Mouse (Mus musculus) urinary bladder, postnatal 36 days (tissue): ENCODE measurements around the gene Nos1ap.

Experiments
- DNase-seq, 2 experiments: peaks; one replicate each; pipeline ENCODE4 v3.0.0; 2022; ENCODE audit warnings: low spot score in 2 of 2, mixed read lengths in 1 of 2

The Nos1ap gene

DNA sequence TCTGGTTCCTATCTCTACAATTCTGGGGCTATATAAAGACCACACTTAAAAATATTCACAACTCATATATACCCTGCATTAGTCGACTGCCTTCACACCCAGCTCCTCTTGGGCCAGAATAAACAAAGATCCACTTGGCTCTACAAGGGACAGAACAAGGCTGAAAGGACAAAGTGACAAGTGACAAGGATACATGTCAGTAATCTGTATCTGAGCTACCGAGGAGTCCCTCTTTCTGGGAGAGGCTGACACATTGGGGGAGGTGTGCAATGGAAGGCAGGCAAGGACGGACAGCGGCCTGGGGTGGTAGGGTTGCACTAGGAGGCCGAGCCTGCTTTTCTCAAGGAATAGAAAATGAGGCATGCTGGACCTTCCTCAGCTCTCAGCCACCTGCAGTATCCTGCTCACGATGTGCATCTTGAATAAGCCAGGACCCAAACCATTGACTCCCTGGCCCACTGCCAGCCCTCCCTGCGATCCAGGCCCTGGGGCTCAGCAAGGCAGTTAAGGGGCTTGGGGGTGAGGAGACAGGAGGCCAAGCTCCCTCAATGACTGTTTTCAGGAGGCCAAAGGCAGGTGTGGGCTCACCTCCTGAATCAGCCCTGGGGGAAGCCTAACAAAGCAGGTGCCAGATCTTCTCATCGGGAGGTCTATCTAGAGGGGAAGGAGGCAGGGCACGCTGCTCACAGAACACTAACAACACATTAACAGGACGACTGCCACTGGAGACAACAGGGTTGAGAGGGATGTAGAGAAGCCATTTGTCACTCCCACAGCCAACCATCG lies 87.0 kb downstream of the Nos1ap start:
- no peak for DNase-seq

DNA sequence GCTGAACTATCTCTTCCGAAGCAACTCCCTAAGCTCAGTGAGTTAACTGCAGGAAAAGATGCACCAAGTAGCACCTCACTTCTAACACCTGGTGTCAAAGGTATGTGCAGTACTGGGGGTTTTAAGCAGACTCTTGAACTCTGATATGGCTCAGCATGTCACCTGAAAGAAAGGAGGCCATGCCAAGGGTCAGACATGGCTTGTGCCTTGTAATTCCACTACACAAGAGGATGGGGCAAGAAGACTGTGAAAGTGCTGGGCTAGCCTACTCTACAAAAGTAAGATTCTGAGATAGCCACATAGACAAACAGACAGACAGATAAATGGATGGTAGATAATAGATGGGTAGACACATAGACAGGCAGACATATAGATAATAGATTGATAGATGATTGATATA lies 87.7 kb downstream of the Nos1ap start:
- DNase-seq: no peak

DNA sequence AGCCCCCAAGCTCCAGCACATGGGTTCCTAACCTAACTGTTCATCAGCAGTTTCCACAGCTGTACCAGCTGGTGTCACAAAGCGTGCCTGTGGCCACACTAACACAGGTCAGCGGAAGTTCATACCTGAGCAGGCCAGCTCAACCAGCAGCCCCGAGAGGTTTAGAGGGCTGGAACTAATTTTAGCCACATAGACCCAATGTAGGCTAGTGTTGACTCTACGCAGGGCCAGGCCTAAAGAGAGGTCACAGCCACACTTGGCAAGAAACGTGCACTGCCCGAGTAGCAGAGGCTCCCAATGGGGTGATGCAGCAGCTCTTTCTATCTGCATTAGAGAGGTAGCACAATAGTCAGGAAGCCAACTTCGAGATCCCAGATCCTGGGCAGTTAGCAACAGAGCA lies 88.1 kb downstream of the Nos1ap start:
- no peak for DNase-seq

DNA sequence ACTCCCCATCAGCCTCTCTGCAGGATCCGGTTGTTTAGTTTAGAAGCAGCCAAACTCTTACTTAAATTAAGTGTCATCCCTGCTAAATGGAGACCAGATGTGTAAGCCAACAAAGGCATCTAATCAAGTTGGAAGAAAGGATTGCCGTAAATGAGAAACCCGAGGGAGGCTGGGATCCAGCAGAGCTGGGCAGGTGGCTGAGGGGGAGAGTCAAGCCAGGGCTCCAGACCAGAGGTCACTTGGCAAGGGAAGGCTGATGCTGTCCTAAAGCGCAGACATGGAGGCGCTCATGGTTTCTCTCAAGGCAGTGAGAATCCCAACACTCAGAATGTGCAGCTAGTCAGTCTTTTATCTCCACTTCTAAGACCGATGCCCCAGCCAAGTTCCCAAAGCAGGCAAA lies 89.8 kb downstream of the Nos1ap start:
- no peak for DNase-seq

DNA sequence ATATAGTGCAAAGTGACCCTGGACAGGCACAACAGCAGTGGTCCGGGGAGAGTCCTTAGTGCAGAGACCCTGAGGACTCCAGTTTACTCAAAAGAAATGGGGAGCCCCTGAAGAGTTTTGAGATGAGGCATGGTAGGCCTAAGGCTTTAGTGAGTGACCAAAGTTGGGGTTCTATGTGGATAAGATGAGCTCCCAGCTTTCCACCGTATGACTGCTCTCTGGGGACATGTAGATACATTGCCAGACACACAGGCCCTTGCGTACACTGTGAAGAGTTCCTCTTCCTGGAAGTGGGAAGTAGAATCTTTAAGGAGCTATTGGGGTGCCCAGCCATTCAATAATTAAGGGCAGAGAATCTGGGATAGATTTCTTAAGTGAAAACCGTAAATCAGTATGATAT lies 90.2 kb downstream of the Nos1ap start:
- DNase-seq: no peak

DNA sequence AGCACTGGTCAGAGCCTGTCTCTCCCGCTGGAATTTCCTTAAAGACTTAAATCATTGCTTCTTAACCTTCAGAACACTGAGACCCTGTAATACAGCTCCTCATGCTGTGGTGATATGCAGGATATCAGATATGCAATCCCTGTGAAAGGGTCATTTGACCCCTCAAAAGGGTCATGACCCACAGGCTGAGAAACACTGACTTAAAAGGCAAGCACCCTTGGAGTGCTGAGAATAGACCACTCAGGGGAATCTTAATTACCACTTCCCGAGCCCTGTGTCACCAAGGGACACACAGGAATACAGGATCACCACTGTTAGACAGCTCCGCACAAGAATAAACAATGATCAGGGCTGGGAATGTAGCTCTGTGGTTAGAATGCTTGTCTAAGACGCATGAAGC lies 91.0 kb downstream of the Nos1ap start:
- DNase-seq: no peak

DNA sequence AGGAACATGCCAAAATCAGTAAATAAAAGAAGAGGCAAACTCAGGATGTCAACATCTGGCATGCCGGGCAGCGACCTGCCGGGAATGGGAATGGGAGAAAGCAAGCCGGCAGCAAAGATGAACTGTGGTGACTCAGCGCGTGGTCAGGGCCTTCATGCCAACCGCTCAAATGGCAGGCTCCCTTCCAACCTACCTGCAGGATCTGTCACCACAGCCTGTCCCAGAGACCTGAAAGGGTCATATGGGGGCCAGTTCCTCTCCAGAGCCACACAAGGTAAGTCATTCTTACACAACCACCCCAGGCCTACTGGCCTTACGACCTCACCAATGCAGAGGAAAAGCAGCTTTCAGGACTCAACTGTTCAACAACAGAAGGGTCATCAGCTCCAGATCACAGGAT lies 93.4 kb downstream of the Nos1ap start:
- no peak for DNase-seq

DNA sequence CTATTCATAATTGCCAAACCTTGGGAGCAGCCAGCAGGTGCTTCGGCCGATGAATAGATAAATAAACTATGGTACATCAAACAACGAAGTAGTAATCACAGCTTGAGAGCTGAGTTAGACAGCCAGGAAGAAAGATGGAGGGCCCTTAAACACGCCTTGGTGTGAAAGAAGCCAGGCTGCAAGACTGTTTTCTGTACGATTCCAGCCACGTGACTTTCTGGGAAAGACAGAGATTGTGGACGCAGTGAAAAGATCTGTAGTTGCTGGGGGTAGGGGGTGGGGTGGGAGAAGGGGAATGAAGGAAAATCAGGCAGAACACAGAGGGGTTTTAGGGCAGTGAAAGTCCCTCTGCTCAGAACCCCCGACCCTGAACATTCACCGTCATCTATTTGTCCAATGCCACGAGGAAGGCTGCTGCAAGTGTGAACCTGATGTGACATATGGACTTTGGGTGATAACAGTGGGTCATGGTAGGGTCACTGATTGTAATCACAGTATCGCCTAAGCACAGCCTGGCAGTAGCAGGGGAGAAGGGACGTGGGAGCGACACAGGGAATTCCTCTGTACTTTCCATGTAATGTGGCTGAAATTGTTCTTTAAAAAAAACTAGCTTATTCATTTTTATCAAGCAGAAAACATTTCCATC lies 94.0 kb downstream of the Nos1ap start:
- DNase-seq: peak in 1 of 2 experiments; percentile 15

DNA sequence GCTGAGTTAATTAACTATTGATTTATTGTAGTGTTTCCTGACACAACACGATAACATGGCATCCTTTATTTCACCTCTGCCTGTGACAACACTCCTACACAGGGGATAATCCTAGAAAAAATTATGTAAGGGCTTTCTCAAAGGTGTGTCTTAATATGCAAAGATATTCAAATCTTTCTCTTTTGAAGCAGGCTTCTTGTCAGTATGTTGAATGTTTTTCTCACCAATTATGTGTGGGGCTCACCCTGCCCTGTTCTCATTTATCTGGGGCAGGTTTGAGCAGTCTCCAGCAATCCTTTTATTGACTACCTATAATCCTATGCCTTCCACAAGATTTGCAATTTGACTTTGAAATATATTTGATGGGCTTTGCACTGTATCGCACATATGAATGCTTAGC lies 97.1 kb downstream of the Nos1ap start:
- DNase-seq: no peak

DNA sequence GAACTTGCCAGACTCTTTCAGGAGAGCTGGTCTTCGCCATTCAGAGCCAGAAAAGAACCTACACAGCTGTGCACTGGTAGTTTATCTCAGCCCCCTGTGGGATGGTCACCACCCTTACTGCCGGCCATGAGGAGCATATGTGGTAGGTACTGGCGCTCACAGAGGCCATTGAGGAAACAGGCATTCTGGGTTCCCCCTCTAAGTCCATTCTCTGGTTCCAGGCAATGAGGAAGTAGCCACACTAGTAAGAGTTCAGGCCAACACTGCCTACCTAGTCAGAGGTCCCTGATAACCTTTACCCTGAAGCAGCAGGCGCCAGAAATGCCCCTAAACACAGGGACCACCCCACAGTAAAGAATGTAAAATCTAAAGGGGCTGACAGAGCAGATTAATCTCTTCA lies 97.6 kb downstream of the Nos1ap start:
- no peak for DNase-seq

DNA sequence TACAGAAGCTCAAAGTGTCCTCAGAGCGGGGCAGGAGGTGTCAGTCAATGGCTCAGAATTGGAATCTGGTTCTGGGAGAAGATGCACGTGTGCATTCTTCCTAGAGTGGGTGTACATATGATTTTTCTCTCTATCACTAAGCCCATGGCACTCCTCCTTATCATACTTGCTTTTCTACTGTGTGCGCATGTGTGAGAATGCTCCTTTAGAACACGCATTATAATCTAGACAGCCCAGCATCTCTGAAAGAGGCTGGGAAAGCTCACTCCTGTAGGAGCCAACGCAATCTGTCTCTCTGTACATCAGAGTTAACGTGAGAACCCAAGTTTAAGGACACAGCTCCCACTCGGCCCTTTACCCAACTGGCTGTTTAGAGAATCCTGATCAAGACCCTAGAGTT lies 99.7 kb downstream of the Nos1ap start:
- DNase-seq: no peak

DNA sequence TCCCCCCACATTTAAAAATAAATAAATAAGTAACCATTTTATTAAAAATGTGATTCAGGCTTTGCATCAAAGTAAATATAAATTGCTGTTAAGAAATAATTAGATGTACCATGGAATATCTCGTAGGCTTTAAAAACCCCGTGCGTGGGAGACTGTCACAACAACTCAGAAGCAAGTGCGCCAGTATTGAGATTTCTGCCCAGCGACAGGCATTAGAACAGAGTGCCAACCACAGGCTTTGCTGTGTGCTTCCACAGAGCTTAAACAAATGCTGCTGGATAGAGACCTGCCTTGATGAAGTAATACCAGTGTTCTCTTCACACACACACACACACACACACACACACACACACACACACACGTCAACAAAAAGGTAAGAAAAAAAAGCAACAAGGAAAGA lies 100.2 kb downstream of the Nos1ap start:
- DNase-seq: no peak

DNA sequence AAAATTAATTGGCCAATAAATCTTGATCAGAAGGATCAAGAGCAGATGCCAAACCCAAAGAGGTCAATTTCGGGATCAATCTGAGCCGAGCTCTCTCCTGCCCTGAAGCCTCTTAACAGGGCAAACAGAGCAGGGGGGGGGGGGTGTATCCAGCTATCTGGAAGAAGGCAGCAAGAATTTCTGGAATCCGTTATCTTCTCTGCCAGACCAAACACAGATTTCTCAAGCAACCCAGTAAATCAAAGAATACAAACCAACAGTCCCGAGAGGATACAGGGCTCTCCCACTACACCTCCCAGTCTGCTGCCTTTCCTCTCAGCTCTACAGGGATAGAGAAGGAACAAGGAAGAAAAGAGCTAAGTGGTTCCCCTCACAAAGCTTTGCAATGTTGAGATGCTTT lies 104.5 kb downstream of the Nos1ap start:
- DNase-seq: no peak

DNA sequence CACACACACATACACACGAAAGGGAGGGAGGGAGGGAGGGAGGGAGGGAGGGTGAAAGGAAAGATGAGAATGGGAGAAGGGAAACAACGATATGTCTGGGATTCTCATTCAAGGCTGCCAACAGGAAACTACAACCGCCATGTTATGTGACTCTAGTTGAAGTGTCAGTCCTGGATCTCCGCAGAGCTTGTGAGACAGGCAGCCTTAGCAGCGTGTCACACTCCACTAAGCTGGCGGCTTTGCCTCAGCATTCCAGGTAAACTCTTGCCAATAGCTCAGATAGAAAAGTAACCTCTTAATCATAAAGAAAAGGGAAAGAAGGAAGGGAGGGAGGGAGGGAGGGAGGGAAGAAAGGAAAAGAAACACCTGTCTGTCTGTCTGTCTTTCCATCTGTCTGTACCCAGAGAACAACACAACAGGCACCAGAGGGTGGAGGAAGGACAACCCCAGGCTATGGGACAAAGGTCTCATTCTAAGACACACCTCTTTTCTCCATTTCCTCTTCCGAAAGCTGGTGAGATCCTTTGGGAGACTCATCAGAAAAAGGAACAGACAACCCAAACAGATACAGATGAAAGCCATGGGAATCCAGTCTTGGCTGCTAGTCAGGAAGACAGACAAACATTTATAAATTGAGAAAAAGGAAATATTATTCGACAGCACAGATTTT lies 107.3 kb downstream of the Nos1ap start:
- no peak for DNase-seq

DNA sequence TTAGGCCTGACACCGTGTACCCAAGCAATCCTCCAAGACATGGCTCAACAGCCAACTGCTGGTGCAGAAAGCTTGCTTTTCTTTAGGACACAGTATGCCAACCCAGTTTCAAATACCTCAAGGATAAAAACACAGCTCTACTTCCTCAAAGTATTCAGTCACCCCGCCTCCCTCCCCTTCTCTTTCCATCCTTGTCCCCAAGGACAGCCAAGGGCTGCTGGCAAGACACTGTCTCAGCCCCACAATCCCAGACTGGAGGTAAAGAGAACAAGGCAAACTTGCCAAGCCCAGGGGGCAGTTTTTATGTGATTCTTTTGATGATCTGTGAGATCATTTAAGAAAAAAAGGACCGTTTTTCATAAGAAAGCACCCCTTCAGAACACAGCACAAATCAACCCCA lies 108.6 kb downstream of the Nos1ap start:
- DNase-seq: no peak

DNA sequence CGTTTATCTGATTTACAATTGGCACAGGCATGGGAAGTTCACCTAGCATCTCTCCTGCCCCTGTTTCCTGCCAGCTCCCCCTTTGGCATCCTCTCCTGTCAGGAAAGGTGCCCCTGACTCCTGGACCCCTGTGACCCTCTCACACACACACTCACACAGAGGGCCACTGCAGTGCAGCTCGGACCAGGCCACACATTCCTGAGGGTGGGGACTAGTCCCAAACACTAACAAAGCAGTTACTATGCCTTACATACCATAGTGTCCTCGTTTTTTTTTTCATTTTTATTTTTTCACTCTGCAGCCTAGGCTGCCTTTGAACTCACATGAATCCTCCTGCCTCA lies 110.2 kb downstream of the Nos1ap start:
- no peak for DNase-seq

DNA sequence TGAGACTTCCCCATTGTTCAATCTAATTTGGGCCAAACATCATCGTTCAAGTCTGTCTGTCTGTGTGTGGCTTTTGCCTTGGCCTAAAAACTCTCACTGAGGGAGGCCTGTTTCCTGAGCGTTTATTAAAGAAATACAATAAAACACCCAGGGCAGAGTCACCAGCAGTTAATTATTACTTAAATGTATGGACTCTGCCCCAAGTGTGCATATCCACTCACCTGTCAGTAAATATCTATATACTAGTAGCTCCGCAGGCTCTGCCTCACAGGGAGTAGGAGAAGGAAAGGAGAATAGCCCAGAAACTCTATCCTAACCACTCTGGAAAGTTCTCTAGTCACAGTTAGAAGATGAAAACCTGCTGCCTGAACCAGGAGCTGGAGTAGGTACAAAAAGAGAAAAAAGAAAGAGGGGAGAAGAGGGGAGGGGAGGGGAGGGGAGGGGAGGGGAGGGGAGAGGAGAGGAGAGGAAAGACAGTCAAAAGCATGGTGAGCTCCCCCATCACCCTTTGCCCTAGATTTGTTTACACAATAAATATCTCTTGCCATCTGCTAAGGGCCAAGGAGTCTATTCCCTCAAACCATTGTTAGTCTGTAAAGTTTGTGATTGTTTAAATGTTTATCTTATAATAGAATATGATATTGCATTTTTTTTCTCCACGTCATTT lies 110.7 kb downstream of the Nos1ap start:
- DNase-seq: no peak

DNA sequence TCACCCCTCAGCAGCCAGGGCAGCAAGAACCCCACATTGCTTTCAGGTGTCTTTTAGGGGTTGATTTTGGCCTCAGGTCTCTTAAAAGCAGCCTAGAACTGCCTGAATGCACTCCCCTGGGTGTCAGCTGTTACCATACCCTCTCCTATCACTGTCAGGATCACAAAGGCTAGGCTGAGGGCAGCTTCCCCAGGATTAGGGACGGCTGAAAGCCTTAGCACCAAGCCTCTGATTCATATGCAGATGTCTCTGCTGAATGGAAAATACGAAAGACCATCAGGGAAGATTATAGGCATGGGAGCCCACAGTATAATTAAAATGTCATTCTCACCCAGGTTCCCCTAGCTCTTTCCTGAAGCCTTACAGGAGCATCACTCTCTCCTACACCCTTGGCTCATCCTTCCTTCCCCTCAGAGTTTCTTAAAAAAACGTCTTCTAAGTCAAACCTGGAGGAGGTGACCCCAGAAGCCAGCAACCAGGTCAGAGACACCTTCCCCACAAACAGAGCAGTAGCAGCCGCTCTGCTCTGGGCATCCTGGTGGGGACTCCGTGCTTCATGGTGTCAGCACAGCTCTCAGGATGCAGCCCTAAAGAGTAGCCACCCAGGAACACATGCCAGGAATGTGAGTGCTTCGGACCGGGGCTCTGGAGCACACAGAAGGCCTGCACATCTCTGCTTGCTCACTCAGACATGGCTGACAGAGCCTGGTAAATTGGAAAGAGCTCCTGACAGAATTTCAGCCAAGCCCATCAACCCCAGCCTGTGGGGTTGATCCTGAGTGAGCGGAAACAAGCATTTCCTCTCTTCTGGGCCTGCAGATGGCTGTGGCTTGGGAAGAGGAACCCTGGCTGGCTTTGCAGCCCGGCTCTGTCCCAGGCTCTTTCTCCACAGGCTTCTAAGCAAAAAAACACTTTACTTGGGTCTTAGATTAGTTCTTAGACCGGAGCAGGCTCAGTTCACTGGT lies 111.7 kb downstream of the Nos1ap start:
- no peak for DNase-seq

DNA sequence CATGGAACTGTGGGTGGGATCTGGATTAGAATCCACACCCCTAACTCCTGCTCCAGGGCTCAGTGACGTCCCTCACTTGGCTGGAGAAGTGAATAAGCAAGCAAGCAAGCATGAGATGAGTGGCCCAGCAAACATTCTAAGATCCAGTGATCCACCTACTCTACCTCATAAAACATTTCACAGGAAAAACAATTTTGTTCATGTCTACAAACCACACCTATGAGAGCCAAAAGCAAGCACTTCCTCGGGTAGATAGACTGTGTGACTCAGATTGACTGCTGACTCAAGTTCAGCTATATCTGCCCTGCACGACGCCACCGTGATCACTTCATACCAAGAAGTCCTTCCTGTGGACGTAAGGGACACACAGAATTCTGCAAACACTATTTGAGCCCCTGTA lies 116.2 kb downstream of the Nos1ap start:
- no peak for DNase-seq

DNA sequence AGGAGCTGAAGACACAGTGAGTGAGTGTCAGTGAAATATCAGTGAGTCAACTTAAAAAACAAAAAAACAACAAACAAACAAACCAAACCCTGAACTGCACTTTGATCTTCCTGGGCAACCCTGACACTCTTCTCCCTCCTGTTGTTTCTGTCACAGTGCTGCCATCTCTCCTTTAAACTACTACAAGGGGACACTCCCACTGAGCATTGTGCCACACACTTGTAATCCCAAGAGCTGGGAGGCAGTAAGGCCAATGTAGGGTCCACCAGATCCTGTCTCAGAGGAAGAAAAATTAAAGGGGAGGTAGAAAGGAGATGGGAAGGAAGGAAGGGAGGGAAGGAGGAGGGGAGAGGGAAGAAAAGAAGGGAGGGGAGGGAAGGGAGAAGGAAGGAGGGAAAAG lies 116.8 kb downstream of the Nos1ap start:
- DNase-seq: no peak
